Mouse (Mus musculus): ENCODE data around the gene Olfr629.
"Not testable (repeated sequence)": the region's sequence is repeated elsewhere in the genome, so short reads cannot be mapped to it uniquely, and the experiment has no call there.

Olfr629 gene

GRCm38 (mm10) chr7:103744843-103745242, at the start of gene Olfr629:
TSS of gene Olfr629 (minus strand) at chr7:103744943.
- no peak for DNase-seq (ENCODE audit: low spot score in 2 of 2)

- DNase-seq (ENCODE audit: low spot score in 2 of 2) = no peak
Observed at GRCm38 (mm10) chr7:103792669-103793388, 48.1 kb upstream of the Olfr629 start.

- no peak for DNase-seq (ENCODE audit: low spot score in 2 of 2)
Observed at GRCm38 (mm10) chr7:103791721-103792120, 47.0 kb upstream of the Olfr629 start, which contains the start of gene Olfr67. TSS of gene Olfr67 (minus strand) at chr7:103791821.

GRCm38 (mm10) chr7:103779598-103779997, 34.9 kb upstream of the Olfr629 start, which contains the start of gene Olfr68:
TSS of gene Olfr68 (minus strand) at chr7:103779698.
- DNase-seq (ENCODE audit: low spot score in 2 of 2) = no peak

- DNase-seq (ENCODE audit: low spot score in 2 of 2) = not testable (repeated sequence)
Observed at GRCm38 (mm10) chr7:103777652-103778051, 32.9 kb upstream of the Olfr629 start.

GRCm38 (mm10) chr7:103771494-103771893, 26.8 kb upstream of the Olfr629 start, which contains the start of gene Olfr69:
TSS of gene Olfr69 (minus strand) at chr7:103771594.
- no peak for DNase-seq (ENCODE audit: low spot score in 2 of 2)

GRCm38 (mm10) chr7:103767687-103768086, 22.9 kb upstream of the Olfr629 start:
- DNase-seq (ENCODE audit: low spot score in 2 of 2) = not testable (repeated sequence)

GRCm38 (mm10) chr7:103762212-103762611, 17.5 kb upstream of the Olfr629 start:
- DNase-seq (ENCODE audit: low spot score in 2 of 2) = not testable (repeated sequence)

- no peak for DNase-seq (ENCODE audit: low spot score in 2 of 2)
Observed at GRCm38 (mm10) chr7:103757233-103757632, 12.5 kb upstream of the Olfr629 start, which contains the start of gene Olfr630. TSS of gene Olfr630 (minus strand) at chr7:103757333.

GRCm38 (mm10) chr7:103730074-103730473, 14.7 kb downstream of the Olfr629 start, which contains the start of gene Olfr628:
TSS of gene Olfr628 (plus strand) at chr7:103730374.
- no peak for DNase-seq (ENCODE audit: low spot score in 2 of 2)

- DNase-seq (ENCODE audit: low spot score in 2 of 2) = not testable (repeated sequence)
Observed at GRCm38 (mm10) chr7:103716398-103716797, 28.3 kb downstream of the Olfr629 start.

GRCm38 (mm10) chr7:103714371-103714770, 30.4 kb downstream of the Olfr629 start, which contains the start of gene Olfr243:
TSS of gene Olfr243 (plus strand) at chr7:103714671.
- no peak for DNase-seq (ENCODE audit: low spot score in 2 of 2)

GRCm38 (mm10) chr7:103712024-103712423, 32.7 kb downstream of the Olfr629 start:
- no peak for DNase-seq (ENCODE audit: low spot score in 2 of 2)

GRCm38 (mm10) chr7:103699469-103699868, 45.3 kb downstream of the Olfr629 start:
- DNase-seq (ENCODE audit: low spot score in 2 of 2) = no peak
